Mouse (Mus musculus) liver, adult 2 months (tissue): Measurements from ENCODE around the gene Gm29666. TPM values are rescaled to one million over a fixed set of nuclear protein-coding genes. Genes with fewer than 3 reads are reported as not detected.

Experiments used
- DNase-seq: peaks from one replicate; pipeline ENCODE4 v3.0.0-alpha.2; 2011; ENCODE audit warnings: low read depth, low spot score; ENCODE audit errors: extremely low read depth
- H3K27ac ChIP-seq: fragments of 200-500 bp; replicated peaks from 2 replicates; pipeline ENCODE4 v1.5.1; 2012; ENCODE audit warnings: low read depth, mild to moderate bottlenecking, control low read depth, inconsistent platforms, low read length; ENCODE audit not compliant: insufficient read depth
- H3K27me3 ChIP-seq: fragments of 200-500 bp; 2 replicates; pipeline ENCODE4 v1.6.1; 2012; ENCODE audit warnings: mild to moderate bottlenecking, moderate library complexity, low read length, inconsistent platforms; ENCODE audit not compliant: control insufficient read depth, insufficient read depth
- H3K36me3 ChIP-seq: fragments of 200-500 bp; 2 replicates; pipeline ENCODE4 v1.6.1; 2012; ENCODE audit warnings: low read length, inconsistent platforms; ENCODE audit not compliant: control insufficient read depth, insufficient read depth
- H3K4me1 ChIP-seq: fragments of 200-500 bp; 2 replicates; pipeline ENCODE4 v1.6.1; 2011; ENCODE audit warnings: low read length; ENCODE audit not compliant: control insufficient read depth, insufficient read depth
- H3K4me3 ChIP-seq: fragments of 200-500 bp; 2 replicates; pipeline ENCODE4 v1.5.1; 2011; ENCODE audit warnings: low read depth, mild to moderate bottlenecking, control low read depth, low read length, moderate library complexity; ENCODE audit not compliant: insufficient read depth
- H3K79me2 ChIP-seq: fragments of 200-500 bp; 2 replicates; pipeline ENCODE4 v1.6.1; 2012; ENCODE audit warnings: inconsistent platforms, mild to moderate bottlenecking, low read length, moderate library complexity; ENCODE audit not compliant: control insufficient read depth, insufficient read depth
- H3K9ac ChIP-seq: fragments of 200-500 bp; 2 replicates; pipeline ENCODE4 v1.6.1; 2012; ENCODE audit warnings: low read depth, mild to moderate bottlenecking, control low read depth, inconsistent platforms, low read length
- CTCF ChIP-seq: fragments of 200-500 bp; IDR thresholded peaks from 2 replicates; pipeline ENCODE4 v1.5.1; 2011; ENCODE audit warnings: low read depth, low read length, control low read depth
- POLR2A ChIP-seq: fragments of 200-500 bp; IDR thresholded peaks from 2 replicates; pipeline ENCODE4 v1.6.1; 2011; ENCODE audit warnings: low read length, control low read depth; ENCODE audit not compliant: insufficient read depth; ENCODE audit errors: extremely low read depth
- WGBS: fragments of 180-500 bp; shearing (Covaris S2); methylation state at CpG from one replicate; pipeline ENCODE4 v1.1.7; 2018; 5-methylcytosine and 5-hydroxymethylcytosine counted together
- polyA plus RNA-seq: library from polyadenylated mRNA; depleted of rRNA; stranded (reverse); fragments of >200 nt; gene quantifications from 2 replicates; pipeline ENCODE4 v1.2.3, GENCODE M21; 2012; rRNA removed
- total RNA-seq: library from RNA; depleted of rRNA; stranded (reverse); fragments of >200 nt; gene quantifications from 2 replicates; pipeline ENCODE4 v1.2.3, GENCODE M21; 2014; rRNA removed

Gene Gm29666
- total RNA-seq (0.27 and 0.37 TPM in 2 replicates), polyA plus RNA-seq (0.05 and 0.09 TPM in 2 replicates)

- no peak within 1 kb of the TSS for H3K9ac ChIP-seq
- H3K79me2 ChIP-seq: no peaks in the 10 kb centered on the region
- WGBS: 95% methylated on average over 3 of the region's 3 CpGs
- TF ChIP-seq POLR2A: no peak
- TF ChIP-seq CTCF: no peak
- no peak for DNase-seq
- H3K36me3 ChIP-seq: no peaks in the 10 kb centered on the region
- H3K27ac ChIP-seq: no peak within 1 kb of the TSS
- H3K4me1 ChIP-seq: peaks cover 8% of the 10 kb centered on the region
- no peak within 1 kb of the TSS for H3K4me3 ChIP-seq
- H3K27me3 ChIP-seq: no peaks in the 10 kb centered on the region
These were observed at the start of gene Gm29666 for GRCm38 (mm10) chr15:84919938-84920337. Gm29666 (minus strand) TSS chr15:84920038.

DNA sequence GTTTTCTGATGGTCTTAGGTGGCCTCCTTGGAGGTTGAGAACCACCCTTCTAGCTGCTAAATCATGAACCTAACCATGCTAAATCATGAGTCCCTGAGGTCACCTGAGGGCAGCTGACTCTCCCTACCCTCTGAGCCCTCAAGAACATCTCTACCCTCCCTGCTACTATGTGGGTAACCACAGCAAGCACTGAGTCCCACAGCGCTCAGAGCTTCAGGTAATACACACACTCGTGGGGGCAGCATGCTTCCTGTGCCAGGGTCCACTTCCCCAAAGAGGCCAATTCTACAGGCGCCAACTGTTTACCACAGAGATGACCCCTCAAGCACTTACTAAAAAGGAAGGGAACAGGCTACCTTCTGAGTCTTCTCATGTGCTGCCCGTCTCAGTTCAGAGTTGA, 48.7 kb upstream of the Gm29666 start:
- Histone ChIP-seq H3K36me3 (no peaks in the 10 kb centered on the region), H3K27me3 (no peaks in the 10 kb centered on the region), H3K79me2 (peaks cover 34% of the 10 kb centered on the region; the same call in 1 of the 2 replicates), H3K4me3 (no peak overlapping the region), H3K4me1 (peaks cover 4% of the 10 kb centered on the region), H3K9ac (no peak overlapping the region), H3K27ac (no peak overlapping the region)
- no peak for DNase-seq
- 83% methylated on average over 4 of the region's 4 CpGs for WGBS
- no peak for TF ChIP-seq CTCF
- TF ChIP-seq POLR2A: no peak

DNA sequence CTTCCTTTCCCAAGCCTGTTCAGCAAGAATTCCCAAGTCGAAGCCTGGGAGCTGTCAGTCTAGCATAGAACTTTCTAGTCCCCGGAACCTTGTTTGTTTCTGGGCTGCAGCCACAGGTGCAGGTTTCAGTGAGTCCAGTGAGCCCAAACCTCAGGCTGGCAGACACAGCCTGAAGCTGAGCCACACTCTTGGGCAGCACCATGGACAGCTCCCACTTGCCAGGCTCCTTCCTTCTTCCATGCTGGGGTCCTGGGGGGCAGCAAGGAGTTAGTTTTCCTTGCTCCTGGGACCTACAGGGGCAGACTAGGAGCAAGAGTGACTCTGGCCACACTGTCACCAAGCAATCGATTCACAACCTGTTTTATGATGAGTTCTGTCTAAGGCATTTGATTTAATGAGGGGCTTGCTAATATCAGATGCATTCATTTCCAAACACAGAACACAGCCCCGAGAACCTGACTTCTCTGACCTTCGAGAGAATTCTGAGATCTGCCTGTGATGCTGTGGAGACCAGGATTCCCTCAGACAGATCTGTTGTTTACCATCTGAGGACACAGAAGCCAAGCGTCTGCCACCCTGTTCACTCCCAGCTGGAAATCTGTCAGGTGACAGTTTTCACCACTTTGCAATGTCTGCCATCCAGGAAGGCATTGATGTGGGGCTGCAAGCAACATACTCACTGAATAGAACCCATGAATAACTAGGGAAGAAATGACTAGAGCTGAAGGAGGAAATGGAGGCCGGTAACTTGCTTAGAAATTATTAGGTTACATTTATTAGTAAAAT, 45.9 kb upstream of the Gm29666 start:
- H3K27me3 ChIP-seq: no peaks in the 10 kb centered on the region
- H3K4me1 ChIP-seq: no peaks in the 10 kb centered on the region
- 63% methylated on average over 7 of the region's 7 CpGs for WGBS
- no peak overlapping the region for H3K27ac ChIP-seq
- no peaks in the 10 kb centered on the region for H3K36me3 ChIP-seq
- peaks cover 34% of the 10 kb centered on the region; the same call in 1 of the 2 replicates for H3K79me2 ChIP-seq
- TF ChIP-seq POLR2A (no peak), CTCF (no peak)
- no peak for DNase-seq
- H3K9ac ChIP-seq: no peak overlapping the region
- no peak overlapping the region for H3K4me3 ChIP-seq

DNA sequence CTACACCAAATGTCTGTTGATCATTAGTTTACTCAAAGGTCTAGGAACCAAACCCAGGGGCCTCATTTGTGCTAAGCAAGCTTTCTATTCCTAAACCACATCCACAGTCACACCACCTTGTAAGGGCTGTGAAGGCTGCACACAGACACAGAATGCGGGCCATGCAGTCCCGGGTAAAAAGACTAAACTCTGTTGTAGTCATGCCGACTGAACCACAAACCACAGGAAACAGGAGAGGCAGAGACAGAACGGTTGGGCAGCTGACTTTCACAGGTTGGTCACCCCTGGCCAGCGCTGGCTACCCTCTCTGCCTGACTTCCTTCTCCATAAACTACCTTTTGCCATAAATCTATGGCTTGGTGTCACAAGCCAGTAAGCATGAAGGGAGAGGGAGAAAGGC, 44.9 kb upstream of the Gm29666 start:
- WGBS: 86% methylated on average over 5 of the region's 5 CpGs
- Histone ChIP-seq H3K36me3 (no peaks in the 10 kb centered on the region), H3K9ac (no peak overlapping the region), H3K27ac (no peak overlapping the region), H3K79me2 (peaks cover 34% of the 10 kb centered on the region; the same call in 1 of the 2 replicates), H3K4me3 (no peak overlapping the region), H3K4me1 (no peaks in the 10 kb centered on the region), H3K27me3 (no peaks in the 10 kb centered on the region)
- TF ChIP-seq CTCF: no peak
- no peak for TF ChIP-seq POLR2A
- no peak for DNase-seq

DNA sequence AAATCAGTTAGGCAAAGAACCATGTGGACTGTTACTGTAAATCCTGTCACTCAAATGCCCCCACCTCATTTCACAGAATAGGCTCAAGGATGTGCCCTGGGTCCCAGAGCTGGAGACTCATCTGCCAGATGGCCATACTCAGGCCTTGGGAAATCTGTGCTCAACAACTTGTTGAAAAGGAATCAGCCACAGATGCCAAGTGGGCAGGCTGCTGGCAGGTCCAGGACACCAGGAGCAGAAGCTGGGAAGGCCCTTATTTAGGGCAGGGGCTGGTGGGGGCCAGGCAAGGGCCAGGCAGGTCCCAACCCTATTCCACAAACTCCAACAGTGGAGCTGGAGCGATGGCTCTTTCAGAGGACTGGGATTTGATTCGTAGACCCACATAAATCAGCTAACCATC, 42.7 kb upstream of the Gm29666 start:
- 91% methylated on average over 2 of the region's 2 CpGs for WGBS
- Histone ChIP-seq H3K36me3 (no peaks in the 10 kb centered on the region), H3K4me1 (no peaks in the 10 kb centered on the region), H3K79me2 (peaks cover 24% of the 10 kb centered on the region; the same call in 1 of the 2 replicates), H3K27ac (no peak overlapping the region), H3K4me3 (no peak overlapping the region), H3K27me3 (no peaks in the 10 kb centered on the region), H3K9ac (no peak overlapping the region)
- no peak for TF ChIP-seq CTCF
- TF ChIP-seq POLR2A: no peak
- DNase-seq: no peak

- no peaks in the 10 kb centered on the region for H3K27me3 ChIP-seq
- H3K9ac ChIP-seq: no peak overlapping the region
- no peak overlapping the region for H3K4me3 ChIP-seq
- no peaks in the 10 kb centered on the region for H3K36me3 ChIP-seq
- peaks cover 14% of the 10 kb centered on the region; the same call in 1 of the 2 replicates for H3K79me2 ChIP-seq
- no peak overlapping the region for H3K27ac ChIP-seq
- TF ChIP-seq CTCF (no peak), POLR2A (no peak)
- no peaks in the 10 kb centered on the region for H3K4me1 ChIP-seq
- no peak for DNase-seq
- WGBS: 74% methylated on average over 8 of the region's 8 CpGs
These were observed 40.9 kb upstream of the Gm29666 start for GRCm38 (mm10) chr15:84960692-84961091.
